Comparison of ENCODE assay signal across 24 mouse cellular contexts in genomic region chr15:41984267-41984666, GRCm38 (mm10).
DNase-seq lines count a peak whose midpoint lies in the region; ATAC-seq lines count a peak whose summit lies in the region.
"Had no signal": no experiment of that assay in that cellular context is flagged by ENCODE, and none has a peak within 500 bp of the region (broad histone marks: within the 10 kb centered on the region; RNA-seq: fewer than 3 reads in every experiment).

No protein-coding gene starts in this region.

- no peak overlapping the region for H3K27ac ChIP-seq in embryonic facial prominence, embryonic 11.5 days (replicated peaks; ENCODE audit: low read depth, low read length)
- H3K27ac ChIP-seq in embryonic facial prominence, embryonic 10.5 days (replicated peaks) = no peak overlapping the region
- no peak overlapping the region for H3K27ac ChIP-seq in embryonic facial prominence, embryonic 13.5 days
- H3K27ac ChIP-seq in limb, embryonic 10.5 days = peak overlapping the region; percentile 58
- no peak overlapping the region for H3K27ac ChIP-seq in heart, embryonic 12.5 days (ENCODE audit: poor library complexity, severe bottlenecking)
- H3K27ac ChIP-seq: embryonic facial prominence, embryonic 12.5 days; forebrain, embryonic 12.5 days; forebrain, embryonic 15.5 days; gastrocnemius, adult 2 months; hindbrain, embryonic 12.5 days; hindbrain, embryonic 15.5 days; intestine, embryonic 15.5 days had no signal

- no peak overlapping the region for H3K4me3 ChIP-seq in embryonic facial prominence, embryonic 11.5 days (ENCODE audit: low read depth, low read length)
- H3K4me3 ChIP-seq in embryonic facial prominence, embryonic 10.5 days = no peak overlapping the region
- H3K4me3 ChIP-seq in embryonic facial prominence, embryonic 13.5 days = no peak overlapping the region
- H3K4me3 ChIP-seq in limb, embryonic 10.5 days = no peak overlapping the region
- H3K4me3 ChIP-seq in heart, embryonic 12.5 days = no peak overlapping the region
- H3K4me3 ChIP-seq: embryonic facial prominence, embryonic 12.5 days; erythroblast, embryonic 14.5 days; forebrain, embryonic 12.5 days; forebrain, embryonic 15.5 days; gastrocnemius, adult 2 months; hindbrain, embryonic 12.5 days; hindbrain, embryonic 15.5 days; intestine, embryonic 15.5 days had no signal

- no peaks in the 10 kb centered on the region for H3K4me1 ChIP-seq in embryonic facial prominence, embryonic 11.5 days (ENCODE audit: control insufficient read depth, insufficient read depth, low read length)
- H3K4me1 ChIP-seq in embryonic facial prominence, embryonic 10.5 days = peaks cover 6% of the 10 kb centered on the region; the same call in 1 of the 2 replicates
- H3K4me1 ChIP-seq in embryonic facial prominence, embryonic 13.5 days = 0 out of 2 replicates have a peak, but pooled peaks cover 6% of the 10 kb centered on the region
- peaks cover 15% of the 10 kb centered on the region for H3K4me1 ChIP-seq in limb, embryonic 10.5 days
- no peaks in the 10 kb centered on the region for H3K4me1 ChIP-seq in heart, embryonic 12.5 days (replicated peaks)
- H3K4me1 ChIP-seq: forebrain, embryonic 12.5 days; forebrain, embryonic 15.5 days; hindbrain, embryonic 12.5 days; hindbrain, embryonic 15.5 days; intestine, embryonic 15.5 days had no signal

- H3K36me3 ChIP-seq in embryonic facial prominence, embryonic 11.5 days (replicated peaks; ENCODE audit: control insufficient read depth, insufficient read depth, low read depth, low read length) = no peaks in the 10 kb centered on the region
- H3K36me3 ChIP-seq in embryonic facial prominence, embryonic 10.5 days (replicated peaks) = no peaks in the 10 kb centered on the region
- no peaks in the 10 kb centered on the region for H3K36me3 ChIP-seq in embryonic facial prominence, embryonic 13.5 days
- no peaks in the 10 kb centered on the region for H3K36me3 ChIP-seq in limb, embryonic 10.5 days
- no peaks in the 10 kb centered on the region for H3K36me3 ChIP-seq in heart, embryonic 12.5 days
- H3K36me3 ChIP-seq: embryonic facial prominence, embryonic 12.5 days; forebrain, embryonic 12.5 days; forebrain, embryonic 15.5 days; hindbrain, embryonic 12.5 days; hindbrain, embryonic 15.5 days; intestine, embryonic 15.5 days had no signal

- WGBS in embryonic facial prominence, embryonic 11.5 days = 63% methylated on average over 4 of the region's 4 CpGs
- WGBS in embryonic facial prominence, embryonic 10.5 days = 76% methylated on average over 4 of the region's 4 CpGs
- WGBS in embryonic facial prominence, embryonic 13.5 days = 51% methylated on average over 4 of the region's 4 CpGs
- 67% methylated on average over 4 of the region's 4 CpGs for WGBS in limb, embryonic 10.5 days
- 80% methylated on average over 4 of the region's 4 CpGs for WGBS in heart, embryonic 12.5 days

- H3K27me3 ChIP-seq in embryonic facial prominence, embryonic 11.5 days (ENCODE audit: control insufficient read depth, insufficient read depth, low read length) = no peaks in the 10 kb centered on the region
- H3K27me3 ChIP-seq in embryonic facial prominence, embryonic 10.5 days (replicated peaks; ENCODE audit: low read depth, poor library complexity, severe bottlenecking) = no peaks in the 10 kb centered on the region
- H3K27me3 ChIP-seq in embryonic facial prominence, embryonic 13.5 days = no peaks in the 10 kb centered on the region
- no peaks in the 10 kb centered on the region for H3K27me3 ChIP-seq in limb, embryonic 10.5 days (ENCODE audit: low read depth, poor library complexity, severe bottlenecking)
- H3K27me3 ChIP-seq in heart, embryonic 12.5 days (replicated peaks) = no peaks in the 10 kb centered on the region
- H3K27me3 ChIP-seq: embryonic facial prominence, embryonic 12.5 days; forebrain, embryonic 12.5 days; forebrain, embryonic 15.5 days; hindbrain, embryonic 12.5 days; hindbrain, embryonic 15.5 days; intestine, embryonic 15.5 days had no signal

- H3K4me2 ChIP-seq in embryonic facial prominence, embryonic 11.5 days (ENCODE audit: low read depth, low read length) = no peak overlapping the region
- no peak overlapping the region for H3K4me2 ChIP-seq in embryonic facial prominence, embryonic 13.5 days
- H3K4me2 ChIP-seq in heart, embryonic 12.5 days = no peak overlapping the region
- H3K4me2 ChIP-seq: embryonic facial prominence, embryonic 12.5 days; forebrain, embryonic 12.5 days; forebrain, embryonic 15.5 days; hindbrain, embryonic 12.5 days; hindbrain, embryonic 15.5 days; intestine, embryonic 15.5 days had no signal

- H3K9me3 ChIP-seq in embryonic facial prominence, embryonic 11.5 days (replicated peaks; ENCODE audit: control insufficient read depth, low read length) = no peaks in the 10 kb centered on the region
- H3K9me3 ChIP-seq in embryonic facial prominence, embryonic 10.5 days = no peaks in the 10 kb centered on the region
- H3K9me3 ChIP-seq in embryonic facial prominence, embryonic 13.5 days = no peaks in the 10 kb centered on the region
- no peaks in the 10 kb centered on the region for H3K9me3 ChIP-seq in limb, embryonic 10.5 days (replicated peaks)
- H3K9me3 ChIP-seq in heart, embryonic 12.5 days (replicated peaks) = no peaks in the 10 kb centered on the region
- H3K9me3 ChIP-seq: embryonic facial prominence, embryonic 12.5 days; forebrain, embryonic 12.5 days; forebrain, embryonic 15.5 days; hindbrain, embryonic 12.5 days; hindbrain, embryonic 15.5 days; intestine, embryonic 15.5 days had no signal

- ATAC-seq in embryonic facial prominence, embryonic 11.5 days (replicated peaks; ENCODE audit: insufficient number of reproducible peaks, low FRiP score, low TSS enrichment, low read depth) = no peak
- no peak for ATAC-seq in embryonic facial prominence, embryonic 13.5 days (ENCODE audit: insufficient number of reproducible peaks, insufficient read depth, low FRiP score, low TSS enrichment, low read depth)
- no peak for ATAC-seq in heart, embryonic 12.5 days (ENCODE audit: insufficient number of reproducible peaks, low FRiP score)
- ATAC-seq: activated CD4-positive, CD25-positive, alpha-beta regulatory T cell, adult 4 months; forebrain, embryonic 15.5 days; intestine, embryonic 15.5 days had no signal

- no peak overlapping the region for H3K9ac ChIP-seq in embryonic facial prominence, embryonic 11.5 days (replicated peaks; ENCODE audit: low read length)
- H3K9ac ChIP-seq in embryonic facial prominence, embryonic 13.5 days = 0 out of 2 replicates have a peak overlapping the region, but pooled peaks have one; percentile 11
- H3K9ac ChIP-seq in heart, embryonic 12.5 days = no peak overlapping the region
- H3K9ac ChIP-seq: embryonic facial prominence, embryonic 12.5 days; forebrain, embryonic 12.5 days; forebrain, embryonic 15.5 days; hindbrain, embryonic 12.5 days; hindbrain, embryonic 15.5 days; intestine, embryonic 15.5 days had no signal

- peak; percentile 14 for DNase-seq in embryonic facial prominence, embryonic 11.5 days (ENCODE audit: low spot score)
- DNase-seq in embryonic facial prominence, embryonic 10.5 days (ENCODE audit: low spot score) = no peak
- no peak for DNase-seq in limb, embryonic 10.5 days (ENCODE audit: low spot score)
- no peak for DNase-seq in lung, postnatal 36 days
- DNase-seq: adrenal gland, adult 8-10 months; adrenal gland, postnatal 25 days; cerebellum, adult 11-12 months; cerebellum, adult 8-10 months; cerebellum, postnatal 10 days; cerebellum, postnatal 36 days; embryo, embryonic 11 days; gastrocnemius, adult 2 months; gastrocnemius, postnatal 14 days; heart, adult 18-20 months had no signal
